Mouse (Mus musculus): ENCODE data around the gene Rsl1d1.
"Not testable (repeated sequence)": the region's sequence is repeated elsewhere in the genome, so short reads cannot be mapped to it uniquely, and the experiment has no call there.

The Rsl1d1 gene

GRCm38 (mm10) chr16:11157721-11158120 is 45.4 kb downstream of the Rsl1d1 start:
- DNase-seq (ENCODE audit: low spot score) = not testable (repeated sequence)

GRCm38 (mm10) chr16:11154500-11154899 is 48.6 kb downstream of the Rsl1d1 start:
- DNase-seq (ENCODE audit: low spot score) = no peak

GRCm38 (mm10) chr16:11143706-11144483 is 59.2 kb downstream of the Rsl1d1 start:
- peak; percentile 29 for DNase-seq (ENCODE audit: low spot score)
